Mouse (Mus musculus) embryonic stem cell, embryonic (primary cell): ENCODE results near the gene Gm20388.

Experiments
- CTCF ChIA-PET, 4 experiments: fragments of 300-600 bp in 2 of 4; fragments of 350-600 bp in 2 of 4; sonication (Branson Sonifier 250); formaldehyde crosslinking; loops; one replicate each; lab custom pipeline; 2022; ENCODE audit warnings: inconsistent platforms in 2 of 4; lab: Charles Lee
- POLR2A ChIA-PET, 4 experiments: fragments of 300-600 bp in 2 of 4; fragments of 350-600 bp in 2 of 4; sonication (Branson Sonifier 250); formaldehyde crosslinking; loops; one replicate each; lab custom pipeline; 2022; ENCODE audit warnings: antibody characterized with exemption in 4 of 4, inconsistent platforms in 1 of 4; lab: Charles Lee

The Gm20388 gene

DNA sequence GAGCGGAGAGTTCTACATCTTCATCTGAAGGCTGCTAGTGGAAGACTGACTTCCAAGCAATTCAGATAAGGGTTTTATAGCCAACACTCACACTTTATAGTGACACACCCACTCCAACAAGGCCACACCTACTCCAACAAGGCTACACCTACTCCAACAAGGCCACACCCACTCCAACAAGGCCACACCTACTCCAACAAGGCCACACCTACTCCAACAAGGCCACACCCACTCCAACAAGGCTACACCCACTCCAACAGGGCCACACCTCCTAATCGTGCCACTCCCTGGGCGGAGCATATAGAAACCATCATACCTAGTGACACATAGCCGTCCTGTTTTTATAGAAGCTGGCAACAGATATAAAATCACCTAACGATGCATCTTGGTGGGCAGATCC, 3286.4 kb downstream of the Gm20388 start:
- POLR2A ChIA-PET = interaction anchor here in 2 of 4 experiments (0.6 to 4.9 kb wide), 12 partner anchors 12 to 144 kb away, joined by 3 to 24 read pairs (median 4); partner anchors contain the start of genes Chmp1a (in 2 of the 2), Spata33 (in 2 of the 2), Dpep1 (in 1 of the 2) and Spata2l (in 1 of the 2)
- CTCF ChIA-PET = interaction anchor here in 2 of 4 experiments (0.6 to 1.3 kb wide), 2 partner anchors 8 to 93 kb away, joined by 3 read pairs; no protein-coding TSS in a partner anchor

DNA sequence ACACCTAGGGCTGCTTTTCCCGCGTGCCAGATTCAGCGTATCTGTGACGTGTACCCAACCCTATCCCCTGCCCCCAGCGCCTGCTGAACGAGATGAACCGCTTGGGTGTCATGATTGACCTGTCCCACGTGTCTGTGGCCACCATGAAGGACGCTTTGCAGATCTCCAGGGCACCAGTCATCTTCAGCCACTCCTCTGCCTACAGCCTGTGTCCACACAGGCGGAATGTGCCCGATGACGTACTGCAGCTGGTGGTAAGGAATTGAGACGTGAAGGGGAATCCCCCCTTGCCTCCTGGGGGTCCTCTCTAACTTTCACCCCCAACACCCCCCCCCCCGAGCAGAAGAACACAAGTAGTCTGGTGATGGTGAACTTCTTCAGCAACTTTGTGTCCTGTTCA, 3289.2 kb downstream of the Gm20388 start:
- CTCF ChIA-PET = interaction anchor here in 2 of 4 experiments (0.6 to 3.7 kb wide), 6 partner anchors 13 to 1233 kb away, joined by 3 to 25 read pairs (median 3); partner anchors contain the start of genes Chmp1a (in 1 of the 2) and Spata33 (in 1 of the 2)
- POLR2A ChIA-PET = interaction anchor here in 2 of 4 experiments (0.7 to 4.1 kb wide), 7 partner anchors 13 to 289 kb away, joined by 3 to 19 read pairs (median 3); partner anchors contain the start of genes Chmp1a (in 2 of the 2), Spata33 (in 2 of the 2), Dpep1 (in 1 of the 2) and Spata2l (in 1 of the 2)

GRCm38 (mm10) chr8:123202288-123202687, 3291.6 kb downstream of the Gm20388 start:
- ChIA-PET CTCF (interaction anchor here (0.5 to 3.7 kb wide), 53 partner anchors 9 to 1294 kb away, joined by 3 to 25 read pairs (median 4); partner anchors contain the start of genes Chmp1a (in 4 of the 4), Spata33 (in 4 of the 4), Spata2l (in 2 of the 4) and Cdk10 (in 1 of the 4)), POLR2A (interaction anchor here (0.6 to 4.2 kb wide), 20 partner anchors 9 to 101 kb away, joined by 3 to 23 read pairs (median 4); partner anchors contain the start of genes Chmp1a (in 4 of the 4), Spata33 (in 4 of the 4), Dpep1 (in 1 of the 4) and Spata2l (in 1 of the 4))

GRCm38 (mm10) chr8:123203571-123203970, 3292.9 kb downstream of the Gm20388 start:
- CTCF ChIA-PET = interaction anchor here in 2 of 4 experiments (0.6 to 3.7 kb wide), 6 partner anchors 9 to 140 kb away, joined by 3 to 25 read pairs (median 3); partner anchors contain the start of genes Chmp1a (in 1 of the 2), Spata2l (in 1 of the 2) and Spata33 (in 1 of the 2)
- POLR2A ChIA-PET = interaction anchor here (0.6 to 4.2 kb wide), 14 partner anchors 9 to 170 kb away, joined by 3 to 23 read pairs (median 4); partner anchors contain the start of genes Chmp1a (in 2 of the 4) and Spata33 (in 2 of the 4)

DNA sequence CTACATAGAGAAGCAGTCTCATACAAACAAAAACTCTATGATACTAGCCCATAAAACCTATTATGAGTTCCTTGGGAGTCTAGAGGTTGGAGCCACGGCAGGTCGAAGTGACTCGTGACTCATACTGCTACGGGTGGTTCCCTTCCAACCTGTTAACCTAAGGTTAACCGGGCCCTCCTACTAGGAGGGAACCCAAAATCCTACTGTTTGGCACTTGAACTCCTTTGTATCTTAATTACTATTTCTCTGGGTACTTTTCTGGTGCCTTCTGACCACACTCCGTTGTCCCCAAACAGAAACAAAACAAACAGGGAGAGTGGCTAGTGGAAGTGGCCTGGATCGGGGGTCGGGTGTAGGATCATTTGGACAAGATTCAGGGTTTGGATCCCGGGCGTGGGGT, 3301.2 kb downstream of the Gm20388 start:
- CTCF ChIA-PET = interaction anchor here (0.5 to 2.8 kb wide), 22 partner anchors 10 to 1685 kb away, joined by 3 to 40 read pairs (median 6); partner anchors contain the start of genes Spata2l (in 3 of the 4), Cdk10 (in 1 of the 4) and Spire2 (in 1 of the 4)
- POLR2A ChIA-PET = interaction anchor here in 3 of 4 experiments (1.0 to 3.1 kb wide), 41 partner anchors 8 to 341 kb away, joined by 3 to 48 read pairs (median 6); partner anchors contain the start of genes Cdk10 (in 3 of the 3), Spata2l (in 2 of the 3), Dpep1 (in 1 of the 3) and Fanca (in 1 of the 3)

GRCm38 (mm10) chr8:123212321-123213117, 3301.9 kb downstream of the Gm20388 start, which contains the start of the genes Chmp1a and Spata33:
Gene Chmp1a (minus strand): TSS chr8:123212763.
Gene Spata33 (plus strand): TSS chr8:123212832.
- ChIA-PET CTCF (interaction anchor here (0.5 to 2.8 kb wide), 58 partner anchors 9 to 1685 kb away, joined by 3 to 40 read pairs (median 4); partner anchors contain the start of genes Spata2l (in 3 of the 4), Mc1r (in 2 of the 4), Cdk10 (in 1 of the 4) and Spire2 (in 1 of the 4)), POLR2A (interaction anchor here (0.5 to 3.1 kb wide), 106 partner anchors 9 to 769 kb away, joined by 3 to 48 read pairs (median 4); partner anchors contain the start of genes Cdk10 (in 3 of the 4), Spata2l (in 3 of the 4), Dpep1 (in 2 of the 4) and Tcf25 (in 2 of the 4))

GRCm38 (mm10) chr8:123213118-123213772, 3302.6 kb downstream of the Gm20388 start:
- ChIA-PET CTCF (interaction anchor here (0.7 to 2.8 kb wide), 44 partner anchors 8 to 931 kb away, joined by 3 to 40 read pairs (median 4); partner anchors contain the start of genes Spata2l (in 3 of the 4), Mc1r (in 1 of the 4), Spire2 (in 1 of the 4) and Zfpm1 (in 1 of the 4)), POLR2A (interaction anchor here (0.5 to 3.1 kb wide), 104 partner anchors 8 to 770 kb away, joined by 3 to 48 read pairs (median 4); partner anchors contain the start of genes Cdk10 (in 3 of the 4), Spata2l (in 3 of the 4), Dpep1 (in 2 of the 4) and Tcf25 (in 2 of the 4))

- ChIA-PET CTCF (no interaction called here), POLR2A (interaction anchor here in 1 of 4 experiments (1.0 kb wide), 2 partner anchors 9 to 107 kb away, joined by 3 to 4 read pairs; partner anchors contain the start of gene Cdk10)
Measured at GRCm38 (mm10) chr8:123215430-123215829, 3304.8 kb downstream of the Gm20388 start.

- POLR2A ChIA-PET = interaction anchor here (0.5 to 2.5 kb wide), 11 partner anchors 9 to 407 kb away, joined by 3 to 16 read pairs (median 3); partner anchors contain the start of genes Spata2l (in 2 of the 4), Chmp1a (in 1 of the 4), Spata33 (in 1 of the 4) and Zfp276 (in 1 of the 4)
- CTCF ChIA-PET = interaction anchor here in 3 of 4 experiments (0.5 to 1.3 kb wide), 8 partner anchors 8 to 769 kb away, joined by 3 to 9 read pairs (median 4); partner anchors contain the start of genes Chmp1a (in 1 of the 3) and Spata33 (in 1 of the 3)
Measured at GRCm38 (mm10) chr8:123220917-123221316, 3310.3 kb downstream of the Gm20388 start.

- POLR2A ChIA-PET = interaction anchor here in 3 of 4 experiments (0.6 to 3.7 kb wide), 21 partner anchors 8 to 294 kb away, joined by 3 to 30 read pairs (median 4); partner anchors contain the start of genes Chmp1a (in 3 of the 3), Spata2l (in 3 of the 3), Spata33 (in 3 of the 3) and Gas8 (in 1 of the 3)
- CTCF ChIA-PET = interaction anchor here in 3 of 4 experiments (0.6 to 1.9 kb wide), 7 partner anchors 9 to 86 kb away, joined by 3 to 6 read pairs (median 4); partner anchors contain the start of genes Chmp1a (in 2 of the 3), Spata33 (in 2 of the 3) and Spata2l (in 1 of the 3)
Measured at GRCm38 (mm10) chr8:123224278-123225266, 3313.9 kb downstream of the Gm20388 start, which contains the start of gene Cdk10. Gene Cdk10 (plus strand): TSS chr8:123224842.

GRCm38 (mm10) chr8:123228416-123228815, 3317.8 kb downstream of the Gm20388 start:
- CTCF ChIA-PET = no interaction called here
- POLR2A ChIA-PET = interaction anchor here in 1 of 4 experiments (1.3 kb wide), 2 partner anchors 12 to 16 kb away, joined by 3 to 5 read pairs; partner anchors contain the start of genes Chmp1a and Spata33

DNA sequence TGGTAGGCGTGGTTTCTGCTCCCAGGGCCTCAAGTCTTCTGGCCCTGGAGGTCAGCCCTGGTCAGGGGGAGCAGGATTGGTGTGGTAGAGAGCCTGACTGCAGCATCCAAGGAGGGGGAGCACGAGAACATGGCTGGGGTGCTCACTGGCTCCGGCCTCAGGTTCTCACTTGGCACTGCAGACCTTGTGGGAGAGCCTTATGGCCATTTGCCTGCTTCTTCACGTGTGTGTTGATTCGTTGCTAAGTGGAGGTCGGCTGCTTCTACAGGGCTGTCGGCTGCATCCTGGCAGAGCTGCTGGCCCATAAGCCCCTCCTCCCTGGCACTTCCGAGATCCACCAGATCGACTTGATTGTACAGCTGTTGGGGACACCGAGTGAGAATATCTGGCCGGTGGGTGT, 3319.7 kb downstream of the Gm20388 start:
- ChIA-PET CTCF (interaction anchor here in 1 of 4 experiments (1.5 kb wide), 1 partner anchor 18 kb away, joined by 4 read pairs; the partner anchor contains the start of genes Chmp1a and Spata33), POLR2A (interaction anchor here in 2 of 4 experiments (1.1 to 1.6 kb wide), 2 partner anchors 9 to 124 kb away, joined by 3 to 6 read pairs; no protein-coding TSS in a partner anchor)

GRCm38 (mm10) chr8:123231742-123232141, 3321.1 kb downstream of the Gm20388 start:
- CTCF ChIA-PET = interaction anchor here in 3 of 4 experiments (0.5 to 3.5 kb wide), 13 partner anchors 8 to 297 kb away, joined by 3 to 19 read pairs (median 4); partner anchors contain the start of genes Chmp1a (in 3 of the 3) and Spata33 (in 3 of the 3)
- POLR2A ChIA-PET = interaction anchor here in 3 of 4 experiments (0.5 to 9.1 kb wide), 12 partner anchors 12 to 124 kb away, joined by 3 to 53 read pairs (median 5); partner anchors contain the start of genes Chmp1a (in 2 of the 3), Spata33 (in 2 of the 3), Vps9d1 (in 1 of the 3) and Zfp276 (in 1 of the 3)

DNA sequence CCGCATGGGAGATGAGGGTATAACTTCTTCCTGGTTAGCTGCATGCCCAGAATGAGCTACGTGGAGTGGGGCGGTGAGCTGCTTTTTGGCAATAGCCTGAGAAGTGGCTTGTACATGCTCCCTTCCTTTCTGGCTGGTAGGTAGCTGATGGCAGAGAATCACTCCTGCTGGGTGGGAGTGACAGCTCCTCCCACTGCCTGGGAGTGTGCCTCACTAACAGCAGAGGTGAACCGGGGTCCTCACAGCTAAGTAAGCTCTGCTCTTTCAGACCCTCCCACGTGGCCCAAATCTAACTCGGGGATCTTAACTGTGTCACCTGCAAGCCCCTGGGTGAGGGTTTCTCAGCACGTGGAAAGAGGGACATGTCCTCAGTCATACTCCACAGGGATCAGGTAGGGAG, 3321.9 kb downstream of the Gm20388 start:
- POLR2A ChIA-PET = interaction anchor here in 3 of 4 experiments (0.5 to 9.1 kb wide), 18 partner anchors 8 to 646 kb away, joined by 3 to 53 read pairs (median 8); partner anchors contain the start of genes Cdk10 (in 2 of the 3), Chmp1a (in 2 of the 3), Spata33 (in 2 of the 3) and Vps9d1 (in 1 of the 3)
- CTCF ChIA-PET = interaction anchor here (0.8 to 3.5 kb wide), 14 partner anchors 8 to 210 kb away, joined by 3 to 19 read pairs (median 5); partner anchors contain the start of genes Chmp1a (in 2 of the 4) and Spata33 (in 2 of the 4)
